9 mouse cellular contexts compared by ENCODE assay signal in the genomic region with DNA sequence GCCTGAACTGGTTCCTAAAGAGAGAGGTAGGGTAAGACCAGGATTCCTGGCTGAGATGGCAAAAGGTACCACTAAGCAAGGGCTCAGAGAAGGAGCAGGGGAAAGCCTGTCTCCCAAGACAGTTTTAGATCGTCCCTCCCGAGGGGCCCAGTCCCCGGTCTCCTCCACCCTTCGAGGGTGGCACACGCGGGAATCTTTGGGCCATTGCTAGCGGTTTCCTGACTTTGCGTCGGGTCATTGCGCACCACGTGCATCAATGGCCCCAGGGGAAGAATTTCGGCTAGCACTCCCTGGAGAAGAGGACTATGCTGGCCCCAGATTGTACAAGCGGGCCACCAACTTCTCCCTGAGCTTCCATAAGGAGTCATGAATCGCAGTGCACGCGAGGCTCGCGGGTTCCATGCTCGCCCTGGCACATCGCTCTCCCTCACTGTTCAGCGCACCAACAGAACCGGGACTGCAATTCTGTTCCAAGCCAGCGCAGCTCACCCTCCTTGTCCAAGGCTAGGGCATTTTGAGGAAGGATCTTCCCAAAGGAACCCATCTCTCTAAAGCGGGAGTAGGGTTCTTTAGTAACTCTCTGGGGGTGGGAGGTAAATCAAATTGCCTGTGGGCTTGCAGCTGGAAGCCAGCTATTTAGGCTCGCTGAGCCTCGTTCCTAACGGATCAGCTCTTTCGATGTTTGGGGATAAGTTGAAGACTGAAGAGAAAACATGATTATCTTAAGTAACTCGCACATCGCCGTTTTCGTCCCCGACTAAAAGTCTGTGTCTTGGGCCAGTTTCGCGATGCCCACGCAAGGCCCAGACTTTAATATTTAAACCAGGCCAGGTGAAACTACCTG.
DNase-seq lines count a peak whose midpoint lies in the region; ATAC-seq lines count a peak whose summit lies in the region.
"Had no signal": no experiment of that assay in that cellular context is flagged by ENCODE, and none has a peak within 500 bp of the region (broad histone marks: within the 10 kb centered on the region; RNA-seq: fewer than 3 reads in every experiment).

No protein-coding gene starts in this region.

- H3K36me3 ChIP-seq in forebrain, embryonic 15.5 days: no peaks in the 10 kb centered on the region
- H3K36me3 ChIP-seq in intestine, embryonic 16.5 days (ENCODE audit: control insufficient read depth, insufficient read depth, low read length): no peaks in the 10 kb centered on the region
- H3K36me3 ChIP-seq in midbrain, embryonic 13.5 days: no peaks in the 10 kb centered on the region

- no peak for ATAC-seq in forebrain, embryonic 15.5 days (replicated peaks)
- no peak for ATAC-seq in intestine, embryonic 16.5 days
- no peak for ATAC-seq in midbrain, embryonic 13.5 days

- H3K4me2 ChIP-seq in forebrain, embryonic 15.5 days (replicated peaks): peak overlapping the region; percentile 69
- peak overlapping the region; percentile 67 for H3K4me2 ChIP-seq in intestine, embryonic 16.5 days (ENCODE audit: low read depth, low read length)
- H3K4me2 ChIP-seq in midbrain, embryonic 13.5 days (replicated peaks): peak overlapping the region; percentile 59

- 16% methylated on average over 36 of the region's 36 CpGs for WGBS in forebrain, embryonic 15.5 days
- WGBS in intestine, embryonic 16.5 days: 21% methylated on average over 36 of the region's 36 CpGs
- WGBS in midbrain, embryonic 13.5 days: 6% methylated on average over 36 of the region's 36 CpGs

- H3K27me3 ChIP-seq in forebrain, embryonic 15.5 days: no peaks in the 10 kb centered on the region
- H3K27me3 ChIP-seq in intestine, embryonic 16.5 days (replicated peaks; ENCODE audit: control insufficient read depth, insufficient read depth, low read length): peaks cover 5% of the 10 kb centered on the region; the same call in 1 of the 2 replicates
- H3K27me3 ChIP-seq in midbrain, embryonic 13.5 days: peaks cover 62% of the 10 kb centered on the region

- H3K4me3 ChIP-seq in forebrain, embryonic 15.5 days: peak overlapping the region; percentile 42
- H3K4me3 ChIP-seq in intestine, embryonic 16.5 days (ENCODE audit: low read length): peak overlapping the region; percentile 41
- peak overlapping the region; percentile 31 for H3K4me3 ChIP-seq in midbrain, embryonic 13.5 days (replicated peaks)
- H3K4me3 ChIP-seq: myocyte had no signal

- peak overlapping the region; percentile 66 for H3K9ac ChIP-seq in forebrain, embryonic 15.5 days (replicated peaks)
- H3K9ac ChIP-seq in intestine, embryonic 16.5 days (ENCODE audit: low read depth, low read length): peak overlapping the region; percentile 53
- H3K9ac ChIP-seq in midbrain, embryonic 13.5 days (replicated peaks): peak overlapping the region; percentile 65

- H3K9me3 ChIP-seq in forebrain, embryonic 15.5 days: no peaks in the 10 kb centered on the region
- H3K9me3 ChIP-seq in intestine, embryonic 16.5 days (ENCODE audit: control insufficient read depth, low read length): no peaks in the 10 kb centered on the region
- no peaks in the 10 kb centered on the region for H3K9me3 ChIP-seq in midbrain, embryonic 13.5 days

- H3K4me1 ChIP-seq in forebrain, embryonic 15.5 days: peaks cover 63% of the 10 kb centered on the region
- peaks cover 20% of the 10 kb centered on the region for H3K4me1 ChIP-seq in intestine, embryonic 16.5 days (ENCODE audit: control insufficient read depth, insufficient read depth, low read length)
- peaks cover 62% of the 10 kb centered on the region for H3K4me1 ChIP-seq in midbrain, embryonic 13.5 days (replicated peaks)

- peak overlapping the region; percentile 97 for H3K27ac ChIP-seq in forebrain, embryonic 15.5 days (replicated peaks)
- H3K27ac ChIP-seq in intestine, embryonic 16.5 days (ENCODE audit: low read length): no peak overlapping the region
- no peak overlapping the region for H3K27ac ChIP-seq in midbrain, embryonic 13.5 days

- DNase-seq in heart, adult 11 months: peak; percentile 93
- no peak for DNase-seq in heart, adult 9 months (ENCODE audit: low spot score in 2 of 2)
- DNase-seq in adrenal gland, postnatal 25 days: peak; percentile 35
- DNase-seq in thymus, postnatal 0 days (ENCODE audit: low spot score): no peak
- DNase-seq in natural killer cell, adult 2 months (ENCODE audit: low spot score in 2 of 2): no peak

Comparison
In these comparisons a context has a peak if more than half of its experiments do, and no peak if none do; other contexts are left out.
1. DNase-seq: peak in heart, adult 11 months (single experiment) and adrenal gland, postnatal 25 days (single experiment); none in heart, adult 9 months (0 of 2), thymus, postnatal 0 days (single experiment) and natural killer cell, adult 2 months (0 of 2).
2. Peak in every context shown above with its lines, with median percentiles within 50 percentile points of each other: H3K4me2 ChIP-seq, H3K4me3 ChIP-seq and H3K9ac ChIP-seq.